Mouse (Mus musculus) erythroblast, embryonic 14.5 days (primary cell): ENCODE data around the gene Olfr92.

Source experiments
- GATA1 ChIP-seq: IDR thresholded peaks from 2 replicates; pipeline ENCODE4 v1.6.1; 2012; ENCODE audit warnings: low read length, inconsistent platforms, mixed read lengths
- TAL1 ChIP-seq: IDR thresholded peaks from 3 replicates; pipeline ENCODE4 v1.6.1; 2012; ENCODE audit warnings: low read length, inconsistent platforms, mixed read lengths

- TF ChIP-seq TAL1 (no peak), GATA1 (no peak)
Measured at GRCm38 (mm10) chr17:37085545-37085944, 34.3 kb downstream of the Olfr92 start.
